Mouse (Mus musculus): ENCODE results near the gene Adamts20.

The Adamts20 gene

GRCm38 (mm10) chr15:94465318-94465717 is at the start of gene Adamts20:
Gene Adamts20, minus strand, starts transcription at chr15:94465418.
- no peak for DNase-seq (ENCODE audit: extremely low read depth, low read depth)

GRCm38 (mm10) chr15:94503451-94504215 is 38.4 kb upstream of the Adamts20 start:
- DNase-seq (ENCODE audit: extremely low read depth, low read depth): no peak

- DNase-seq (ENCODE audit: extremely low read depth, low read depth): no peak
These were observed 34.0 kb upstream of the Adamts20 start for GRCm38 (mm10) chr15:94499260-94499659.

- DNase-seq (ENCODE audit: extremely low read depth, low read depth): no peak
These were observed 30.7 kb upstream of the Adamts20 start for GRCm38 (mm10) chr15:94495936-94496335.

- DNase-seq (ENCODE audit: extremely low read depth, low read depth): no peak
These were observed 29.2 kb upstream of the Adamts20 start for GRCm38 (mm10) chr15:94494445-94494844.

GRCm38 (mm10) chr15:94489433-94489832 is 24.2 kb upstream of the Adamts20 start:
- DNase-seq (ENCODE audit: extremely low read depth, low read depth): no peak

- DNase-seq (ENCODE audit: extremely low read depth, low read depth): peak; percentile 59
These were observed 22.8 kb upstream of the Adamts20 start for GRCm38 (mm10) chr15:94488028-94488427.

- DNase-seq (ENCODE audit: extremely low read depth, low read depth): no peak
These were observed 17.3 kb upstream of the Adamts20 start for GRCm38 (mm10) chr15:94482555-94482954.

- DNase-seq (ENCODE audit: extremely low read depth, low read depth): peak; percentile 55
These were observed 15.6 kb upstream of the Adamts20 start for GRCm38 (mm10) chr15:94480792-94481191.

GRCm38 (mm10) chr15:94480248-94480647 is 15.0 kb upstream of the Adamts20 start:
- no peak for DNase-seq (ENCODE audit: extremely low read depth, low read depth)

GRCm38 (mm10) chr15:94479513-94480136 is 14.4 kb upstream of the Adamts20 start:
- no peak for DNase-seq (ENCODE audit: extremely low read depth, low read depth)

GRCm38 (mm10) chr15:94478706-94479105 is 13.5 kb upstream of the Adamts20 start:
- peak; percentile 77 for DNase-seq (ENCODE audit: extremely low read depth, low read depth)

- no peak for DNase-seq (ENCODE audit: extremely low read depth, low read depth)
These were observed 12.1 kb upstream of the Adamts20 start for GRCm38 (mm10) chr15:94477287-94477686.

- DNase-seq (ENCODE audit: extremely low read depth, low read depth): no peak
These were observed 10.8 kb upstream of the Adamts20 start for GRCm38 (mm10) chr15:94475975-94476374.

GRCm38 (mm10) chr15:94470361-94470760 is 5.1 kb upstream of the Adamts20 start:
- no peak for DNase-seq (ENCODE audit: extremely low read depth, low read depth)

- no peak for DNase-seq (ENCODE audit: extremely low read depth, low read depth)
These were observed 337 bp downstream of the Adamts20 start for GRCm38 (mm10) chr15:94464881-94465280.

GRCm38 (mm10) chr15:94463251-94463650 is 2.0 kb downstream of the Adamts20 start:
- no peak for DNase-seq (ENCODE audit: extremely low read depth, low read depth)

- DNase-seq (ENCODE audit: extremely low read depth, low read depth): no peak
These were observed 3.0 kb downstream of the Adamts20 start for GRCm38 (mm10) chr15:94462206-94462605.

GRCm38 (mm10) chr15:94461166-94461565 is 4.1 kb downstream of the Adamts20 start:
- DNase-seq (ENCODE audit: extremely low read depth, low read depth): no peak

GRCm38 (mm10) chr15:94457636-94458390 is 7.4 kb downstream of the Adamts20 start:
- DNase-seq (ENCODE audit: extremely low read depth, low read depth): no peak

- peak; percentile 89 for DNase-seq (ENCODE audit: extremely low read depth, low read depth)
These were observed 12.4 kb downstream of the Adamts20 start for GRCm38 (mm10) chr15:94452848-94453247.

- no peak for DNase-seq (ENCODE audit: extremely low read depth, low read depth)
These were observed 13.6 kb downstream of the Adamts20 start for GRCm38 (mm10) chr15:94451600-94451999.

All from MEL-GATA-1-ER (cell line).